Mouse (Mus musculus): ENCODE data around the gene Parp1. TPM values are rescaled to one million over a fixed set of nuclear protein-coding genes. Genes with fewer than 3 reads are reported as not detected.
"Not testable (repeated sequence)": the region's sequence is repeated elsewhere in the genome, so short reads cannot be mapped to it uniquely, and the experiment has no call there.

Parp1 gene
- total RNA-seq, 2 experiments from 2014 or later = 123 to 129 TPM

DNA sequence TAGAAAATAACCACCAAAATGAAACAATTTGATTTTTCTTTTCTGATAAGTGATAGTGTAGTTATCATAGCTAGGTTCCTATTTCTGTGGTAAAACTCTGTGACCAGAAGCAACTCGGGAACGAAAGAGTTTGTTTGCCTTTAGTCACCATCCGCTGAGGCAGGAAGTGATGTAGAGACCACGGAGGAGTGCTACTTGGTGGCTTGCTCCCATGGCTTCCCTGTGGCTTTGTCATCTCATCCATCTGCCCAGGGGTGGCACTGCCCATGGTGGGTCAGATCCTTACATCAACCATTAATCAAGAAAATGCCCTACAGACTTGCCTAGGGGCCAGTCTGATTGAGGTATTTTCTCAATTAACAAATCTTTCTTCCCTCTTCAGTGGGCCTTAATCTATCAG, 53.7 kb downstream of the Parp1 start:
- no peak for DNase-seq (ENCODE audit: low spot score in 2 of 2)

DNA sequence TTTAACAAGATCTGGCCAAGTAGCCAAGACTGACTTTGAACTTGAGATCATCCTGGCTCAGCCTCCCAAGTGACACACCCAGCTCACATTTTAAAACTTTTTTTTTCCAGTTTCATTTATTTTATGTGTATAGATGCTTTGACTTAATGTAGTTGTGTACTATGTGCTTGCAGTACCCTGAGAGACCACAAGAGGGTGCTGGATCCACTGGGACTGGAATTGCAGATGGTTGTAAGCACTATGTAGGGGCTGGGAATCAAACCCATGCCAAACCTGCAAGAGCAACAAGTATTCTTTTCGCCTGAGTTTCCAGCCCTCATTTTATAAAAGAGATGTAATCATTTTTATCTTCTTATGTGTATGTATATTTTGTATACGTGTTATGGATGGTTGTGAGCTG, 55.2 kb downstream of the Parp1 start:
- no peak for DNase-seq (ENCODE audit: low spot score in 2 of 2)

DNA sequence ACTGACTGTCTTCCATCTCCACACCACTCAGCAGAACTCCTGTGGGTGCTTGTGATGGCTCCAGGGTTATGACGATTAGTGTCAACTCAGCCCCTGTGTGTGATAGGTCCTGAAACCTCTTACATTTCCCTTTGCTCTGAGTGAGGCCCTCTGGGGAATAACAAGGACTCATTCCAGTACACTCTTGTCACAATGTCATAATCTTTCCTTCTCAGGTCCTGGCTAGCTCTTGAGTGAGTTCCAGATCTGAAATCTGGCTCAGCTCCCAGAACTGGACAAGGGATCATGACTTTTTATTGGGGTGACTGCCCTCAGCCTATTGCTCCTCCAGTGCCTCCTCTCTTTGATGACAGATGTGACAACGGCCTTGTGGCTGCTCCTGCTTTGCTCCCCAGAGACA, 57.4 kb downstream of the Parp1 start:
- no peak for DNase-seq (ENCODE audit: low spot score in 2 of 2)

DNA sequence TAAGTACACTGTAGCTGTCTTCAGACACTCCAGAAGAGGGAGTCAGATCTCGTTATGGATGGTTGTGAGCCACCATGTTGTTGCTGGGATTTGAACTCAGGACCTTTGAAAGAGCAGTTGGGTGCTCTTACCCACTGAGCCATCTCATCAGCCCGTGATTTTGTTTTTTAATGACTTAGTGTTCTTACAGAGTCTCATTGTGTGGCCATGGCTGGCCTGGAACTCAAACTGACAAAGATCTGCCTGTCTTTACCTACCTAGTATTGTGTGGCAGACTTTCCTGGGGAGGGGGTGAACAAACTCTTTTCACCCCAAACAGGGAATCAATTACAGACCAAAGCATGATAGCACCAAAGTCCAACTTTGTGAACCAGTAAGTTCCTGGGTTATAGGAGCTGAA, 69.1 kb downstream of the Parp1 start:
- not testable (repeated sequence) for DNase-seq (ENCODE audit: low spot score in 2 of 2)

DNA sequence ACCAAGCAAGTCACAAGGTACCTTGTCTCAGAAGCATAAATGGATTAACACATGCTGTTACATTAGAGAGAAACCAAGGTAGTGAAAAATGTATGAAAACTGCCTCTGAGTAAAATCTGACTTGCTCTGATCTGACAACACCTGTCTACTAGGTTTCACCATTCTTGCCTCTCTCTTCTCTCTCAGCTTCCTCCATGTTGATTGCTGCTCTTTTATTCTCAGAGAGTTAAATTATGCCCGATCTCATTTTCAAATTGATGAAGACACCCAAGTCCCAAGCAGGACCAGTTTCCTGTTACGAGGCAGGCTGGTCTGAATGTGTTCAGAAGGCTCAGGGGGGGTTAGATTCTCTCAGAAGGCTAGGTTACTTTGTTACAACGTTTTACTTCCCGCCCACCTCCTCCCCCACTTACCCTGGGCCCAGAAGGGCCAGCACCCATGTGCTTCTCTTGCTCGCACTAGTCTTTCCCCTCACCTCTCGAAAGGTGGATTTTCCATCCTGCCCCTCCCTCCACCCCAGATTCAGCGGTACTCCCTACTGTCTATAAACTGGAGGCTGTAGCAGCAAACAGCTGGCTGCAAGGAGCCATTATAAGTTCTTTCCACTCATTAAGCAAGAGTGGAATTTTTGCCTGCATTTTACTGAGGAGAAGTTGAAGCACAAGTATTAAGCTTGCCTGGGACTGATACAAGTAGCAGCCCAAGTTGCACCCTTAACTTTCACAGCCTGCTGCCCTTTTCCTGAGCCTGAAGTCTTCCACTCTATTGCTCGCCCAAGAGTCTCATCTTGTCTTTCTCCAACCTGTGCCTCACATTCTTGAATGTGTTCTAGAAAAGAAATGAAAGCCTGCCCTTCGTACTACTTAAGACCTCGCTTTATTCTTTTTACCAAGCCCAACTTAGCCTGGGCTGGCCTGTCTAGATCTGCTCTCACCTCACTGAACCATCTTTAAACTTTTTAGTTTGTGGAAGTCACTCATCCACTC, 71.0 kb downstream of the Parp1 start:
- DNase-seq (ENCODE audit: low spot score in 2 of 2) = no peak

DNA sequence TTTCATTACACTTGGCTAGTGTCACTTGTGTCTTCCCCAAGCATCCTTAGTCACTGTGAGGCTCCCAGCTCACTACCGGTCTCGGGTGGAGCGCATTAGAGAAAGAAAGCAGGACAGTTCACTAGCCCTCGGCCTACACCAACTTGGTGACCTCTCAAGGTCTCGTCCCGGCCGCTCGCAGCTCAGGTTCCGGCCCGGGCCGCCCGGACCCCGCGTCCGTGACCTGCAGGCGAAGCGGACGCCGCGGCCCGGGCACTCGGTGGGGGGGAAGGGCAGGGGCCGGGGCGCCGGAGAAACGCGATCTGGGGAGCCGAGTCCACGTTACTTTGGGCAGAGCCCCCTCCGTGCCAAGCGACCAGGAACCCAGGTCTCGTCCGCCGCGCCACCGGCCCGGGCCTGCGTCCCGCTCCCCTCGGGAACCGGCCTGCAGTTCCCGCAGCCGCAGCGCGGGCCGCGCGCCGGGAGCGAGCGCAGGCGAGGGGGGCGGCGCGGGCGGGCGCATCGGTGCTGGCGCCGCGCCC, 71.9 kb downstream of the Parp1 start:
- DNase-seq (ENCODE audit: low spot score in 2 of 2) = peak; percentile 6 to 19

DNA sequence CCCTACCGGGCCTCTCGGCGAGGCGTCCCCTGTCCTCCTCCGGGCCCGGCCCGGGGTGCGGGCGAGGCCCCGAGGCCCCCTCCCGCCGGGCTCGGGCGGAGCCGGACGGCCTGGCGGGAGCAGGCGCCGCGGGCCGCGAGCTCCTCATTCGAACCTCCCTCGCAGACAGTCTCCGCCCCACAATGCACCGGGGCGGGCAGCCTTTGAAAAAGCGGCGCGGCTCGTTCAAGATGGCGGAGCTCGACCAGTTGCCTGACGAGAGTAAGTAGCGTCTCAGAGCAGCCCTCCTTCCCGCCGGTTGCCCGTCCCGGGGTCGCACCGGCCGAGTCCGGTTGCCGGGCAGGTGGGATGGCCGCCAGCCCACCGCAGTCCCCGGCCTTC, 72.4 kb downstream of the Parp1 start, which contains the start of gene Lin9:
Gene Lin9 (plus strand): TSS at position 14 of the 381 bp plus-strand sequence.
- peak; percentile 82 to 94 for DNase-seq (ENCODE audit: low spot score in 2 of 2)

DNA sequence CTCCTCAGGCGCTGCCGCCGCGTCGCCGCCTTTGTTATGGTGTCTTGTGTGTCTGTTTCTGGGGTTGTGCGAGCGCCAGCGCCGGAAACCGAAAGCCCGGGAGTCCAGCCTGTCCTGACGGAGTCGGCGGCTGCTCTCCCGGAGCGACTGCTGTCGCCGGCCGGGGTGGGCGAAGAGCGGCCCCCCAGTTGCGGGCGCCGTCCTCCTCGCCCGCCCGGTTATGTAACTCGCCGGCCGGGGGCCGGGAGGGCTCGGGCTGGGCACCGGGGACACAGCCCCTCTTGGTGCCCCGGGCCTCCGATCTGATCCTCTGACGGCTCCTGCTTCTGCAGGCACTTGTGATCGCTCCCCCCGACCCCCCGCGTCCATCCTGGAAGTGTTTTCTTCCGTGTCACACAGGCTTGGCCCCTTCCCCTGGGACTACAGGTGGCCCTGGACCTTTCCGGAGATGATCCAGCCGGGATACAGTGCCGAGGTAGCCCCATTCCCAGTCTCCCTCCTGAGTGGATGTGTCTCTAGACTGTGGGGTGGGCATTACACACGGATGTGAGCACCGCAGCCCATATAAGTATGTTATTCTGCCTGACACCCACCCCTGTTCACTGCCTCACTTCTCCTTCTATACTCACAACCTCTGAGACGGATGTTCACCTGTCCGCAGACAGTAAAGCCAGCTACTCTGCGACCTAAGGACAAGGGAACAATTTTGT, 72.9 kb downstream of the Parp1 start:
- no peak for DNase-seq (ENCODE audit: low spot score in 2 of 2)

DNA sequence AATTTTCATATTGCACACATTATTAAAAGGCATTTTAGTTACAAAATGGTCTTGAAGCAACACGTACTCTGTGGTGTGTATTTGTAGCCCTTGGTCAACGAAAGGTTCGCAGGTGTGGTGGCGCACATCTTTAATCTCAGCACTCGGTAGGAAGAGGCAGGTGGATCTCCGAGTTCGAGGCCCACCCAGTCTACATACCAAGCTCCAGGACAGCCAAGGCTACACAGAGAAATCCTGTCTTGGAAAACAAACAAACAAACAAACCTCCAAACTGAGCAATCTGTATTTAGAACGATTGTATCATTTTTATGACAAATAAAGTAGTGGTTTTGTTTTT, 73.5 kb downstream of the Parp1 start:
- no peak for DNase-seq (ENCODE audit: low spot score in 2 of 2)

Small RNAs within 50 kb of the gene (microRNA-seq; reads per million reads assigned to microRNA genes)
- 0.20 to 0.49 reads per million in 2 experiments for gene Mir6904

Other genes starting within 250 kb of the Parp1 start
- gene Itpkb, start 238.4 kb upstream of the Parp1 start, total RNA-seq (2021) = 10 to 100 TPM; 27.2 to 27.4 TPM
- gene Stum, start 85.4 kb upstream of the Parp1 start, total RNA-seq (2021) = 100 to 1,000 TPM; 335 to 351 TPM
- 1 to 10 TPM; 3.6 to 4.3 TPM for gene Lin9, start 72.2 kb downstream of the Parp1 start, total RNA-seq (2021)
- not detected for gene Mixl1, start 128.1 kb downstream of the Parp1 start, total RNA-seq (2021)
- gene Acbd3, start 157.1 kb downstream of the Parp1 start, total RNA-seq (2021) = 10 to 100 TPM; 34.3 to 34.8 TPM
- 100 to 1,000 TPM; 316 to 322 TPM for gene H3f3a, start 245.0 kb downstream of the Parp1 start, total RNA-seq (2021)

Data from layer of hippocampus, adult 18-20 months (tissue).